Mouse (Mus musculus) forebrain, embryonic 11.5 days (tissue): ENCODE measurements around the gene Olfr434. TPM values are rescaled to one million over a fixed set of nuclear protein-coding genes. Genes with fewer than 3 reads are reported as not detected.
"Not testable (repeated sequence)": the region's sequence is repeated elsewhere in the genome, so short reads cannot be mapped to it uniquely, and the experiment has no call there.

Experiments used
- ATAC-seq: fragments of 200-750 bp; cut with Nextera tagmentation; replicated peaks from 2 replicates; pipeline ENCODE4 v1.8.0; 2017; ENCODE audit warnings: moderate TSS enrichment; ENCODE audit not compliant: low FRiP score
- DNase-seq: peaks from one replicate; pipeline ENCODE4 v3.0.0-alpha.2; 2017; ENCODE audit warnings: low spot score
- H3K27ac ChIP-seq: fragments of 300-500 bp; sonication (generic); 2 replicates; pipeline ENCODE4 v1.5.1; 2014; ENCODE audit warnings: low read depth, low read length
- H3K27me3 ChIP-seq: fragments of 300-500 bp; sonication (generic); 2 replicates; pipeline ENCODE4 v1.6.1; 2014; ENCODE audit warnings: mild to moderate bottlenecking, low read length, mixed read lengths; ENCODE audit not compliant: control insufficient read depth, insufficient read depth
- H3K36me3 ChIP-seq: fragments of 300-500 bp; sonication (generic); 2 replicates; pipeline ENCODE4 v1.6.1; 2014; ENCODE audit warnings: mild to moderate bottlenecking, low read length, moderate library complexity, mixed read lengths; ENCODE audit not compliant: control insufficient read depth, insufficient read depth
- H3K4me1 ChIP-seq: fragments of 300-500 bp; sonication (generic); replicated peaks from 2 replicates; pipeline ENCODE4 v1.6.1; 2014; ENCODE audit warnings: low read length, mixed read lengths; ENCODE audit not compliant: control insufficient read depth, insufficient read depth
- H3K4me2 ChIP-seq: fragments of 300-500 bp; sonication (generic); 2 replicates; pipeline ENCODE4 v1.6.1; 2014; ENCODE audit warnings: low read depth, mild to moderate bottlenecking, low read length, moderate library complexity, mixed read lengths; ENCODE audit not compliant: severe bottlenecking
- H3K4me3 ChIP-seq: fragments of 300-500 bp; sonication (generic); 2 replicates; pipeline ENCODE4 v1.5.1; 2014; ENCODE audit warnings: low read depth, low read length
- H3K9ac ChIP-seq: fragments of 300-500 bp; sonication (generic); 2 replicates; pipeline ENCODE4 v1.6.1; 2014; ENCODE audit warnings: low read length
- H3K9me3 ChIP-seq: fragments of 300-500 bp; sonication (generic); 2 replicates; pipeline ENCODE4 v1.6.1; 2016; ENCODE audit warnings: low read length, mixed read lengths; ENCODE audit not compliant: control insufficient read depth
- WGBS: fragments of 180-500 bp; shearing (Covaris S2); extraction: QIAGEN DNeasy Blood & Tissue Kit; methylation state at CpG from one replicate; pipeline ENCODE4 v1.1.7; 2014; 5-methylcytosine and 5-hydroxymethylcytosine counted together
- polyA plus RNA-seq: library from polyadenylated mRNA; unstranded; fragments of >200 nt; fragmentation: Nextera tagmentation; extraction: Ambion mirVana; gene quantifications from 2 replicates; pipeline ENCODE4 v1.2.1, GENCODE M21; 2014

Olfr434 gene
- polyA plus RNA-seq = not detected in 2 replicates

DNA sequence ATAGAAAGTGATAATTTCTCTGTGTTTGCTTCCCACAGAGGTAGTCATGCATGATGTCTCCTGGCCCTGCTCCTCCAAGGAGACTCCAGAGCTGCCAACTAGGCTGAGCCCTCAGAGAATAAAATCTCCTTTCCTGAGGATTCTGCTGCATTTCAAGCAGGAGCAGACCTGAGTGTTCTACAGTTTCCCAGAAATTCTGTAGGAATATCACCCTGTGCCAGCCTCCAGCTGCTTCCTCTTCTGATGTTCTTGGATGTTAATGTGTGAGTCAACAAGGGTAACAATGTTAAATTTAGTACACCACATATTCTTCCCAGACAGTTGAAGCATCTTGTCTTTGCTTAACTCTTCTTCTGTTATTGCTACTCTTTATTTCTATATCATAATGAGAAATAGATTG is at the start of gene Olfr434:
Gene Olfr434 (plus strand): TSS at position 149 of the 400 bp plus-strand sequence.
- H3K9ac ChIP-seq, ATAC-seq, H3K4me1 ChIP-seq, DNase-seq, H3K27ac ChIP-seq, H3K36me3 ChIP-seq, H3K9me3 ChIP-seq, H3K4me2 ChIP-seq, H3K27me3 ChIP-seq, H3K4me3 ChIP-seq: not testable (repeated sequence)

DNA sequence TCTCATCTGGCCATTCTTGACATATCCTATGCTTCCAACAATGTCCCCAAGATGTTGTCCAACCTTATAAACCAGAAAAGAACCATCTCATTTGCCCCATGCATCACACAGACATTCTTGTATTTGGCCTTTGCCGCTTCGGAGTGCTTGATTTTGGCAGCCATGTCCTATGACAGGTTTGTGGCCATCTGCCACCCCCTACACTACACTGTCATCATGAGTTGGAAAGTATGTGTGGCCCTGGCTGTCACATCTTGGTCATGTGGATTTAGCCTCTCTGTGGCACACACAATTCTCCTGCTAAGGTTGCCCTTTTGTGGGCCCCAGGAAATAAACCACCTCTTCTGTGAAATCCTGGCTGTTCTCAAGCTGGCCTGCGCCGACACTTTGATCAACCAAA is 45.6 kb upstream of the Olfr434 start:
- no peak for DNase-seq
- no peaks in the 10 kb centered on the region for H3K4me1 ChIP-seq
- WGBS = 91% methylated on average over 4 of the region's 4 CpGs

DNA sequence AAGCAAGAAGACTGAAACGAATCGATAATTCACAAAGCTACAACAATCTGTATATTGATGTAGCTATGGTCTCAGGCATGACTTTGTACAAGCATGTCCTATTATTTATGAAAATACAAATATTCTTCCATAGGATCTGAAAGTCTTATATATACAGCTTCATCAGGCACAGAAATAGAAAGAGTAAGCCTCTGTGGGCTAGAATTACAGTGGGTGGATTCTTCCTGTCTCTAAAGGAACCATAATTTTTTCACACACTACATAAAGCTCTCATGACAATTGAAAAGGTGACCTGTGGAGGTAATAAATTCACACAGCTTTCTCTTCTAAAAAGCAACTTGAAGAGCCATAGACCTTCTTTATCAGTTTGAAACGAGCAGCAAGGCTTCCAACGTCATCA is 41.0 kb upstream of the Olfr434 start, which contains the start of gene Olfr13:
Gene Olfr13 (plus strand): TSS at position 301 of the 400 bp plus-strand sequence.
- Histone ChIP-seq H3K27ac (no peak within 1 kb of the TSS), H3K4me2 (no peak within 1 kb of the TSS), H3K27me3 (no peaks in the 10 kb centered on the region), H3K9me3 (no peaks in the 10 kb centered on the region), H3K36me3 (no peaks in the 10 kb centered on the region), H3K9ac (no peak within 1 kb of the TSS), H3K4me1 (no peaks in the 10 kb centered on the region), H3K4me3 (no peak within 1 kb of the TSS)
- ATAC-seq (no peak), DNase-seq (no peak)
- 76% methylated on average over 4 of the region's 4 CpGs for WGBS

More for the DNA sequence above, 45.6 kb upstream of the Olfr434 start:
- H3K9ac ChIP-seq = no peak overlapping the region
- ATAC-seq = no peak
- H3K27me3 ChIP-seq = no peaks in the 10 kb centered on the region
- no peak overlapping the region for H3K4me2 ChIP-seq
- no peak overlapping the region for H3K27ac ChIP-seq
- no peaks in the 10 kb centered on the region for H3K9me3 ChIP-seq
- H3K36me3 ChIP-seq = no peaks in the 10 kb centered on the region
- H3K4me3 ChIP-seq = no peak overlapping the region

DNA sequence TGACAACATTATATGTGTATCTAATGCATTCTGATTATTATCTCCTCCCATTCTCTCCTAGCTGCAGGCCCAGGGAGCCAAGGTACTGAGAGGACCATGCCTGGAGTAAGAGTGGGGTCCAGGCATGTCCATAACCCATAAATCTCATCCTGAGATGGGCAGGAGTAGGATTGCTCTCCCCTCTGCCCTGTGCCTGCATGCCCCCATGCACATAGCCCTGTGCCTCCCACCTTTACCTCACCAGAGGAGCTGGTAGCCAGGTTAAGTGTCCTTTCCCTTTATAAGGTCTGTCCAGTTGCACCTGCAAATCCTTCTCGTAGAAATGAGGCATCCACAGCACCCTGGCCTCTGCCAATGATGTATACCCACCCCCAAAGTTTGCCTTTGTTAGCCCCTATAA is 34.7 kb upstream of the Olfr434 start:
- Histone ChIP-seq H3K36me3 (no peaks in the 10 kb centered on the region), H3K27me3 (no peaks in the 10 kb centered on the region), H3K4me1 (no peaks in the 10 kb centered on the region), H3K4me3 (no peak overlapping the region), H3K9ac (no peak overlapping the region), H3K4me2 (no peak overlapping the region), H3K9me3 (no peaks in the 10 kb centered on the region), H3K27ac (no peak overlapping the region)
- ATAC-seq (no peak), DNase-seq (no peak)
- 76% methylated on average over 1 of the region's 1 CpGs for WGBS

DNA sequence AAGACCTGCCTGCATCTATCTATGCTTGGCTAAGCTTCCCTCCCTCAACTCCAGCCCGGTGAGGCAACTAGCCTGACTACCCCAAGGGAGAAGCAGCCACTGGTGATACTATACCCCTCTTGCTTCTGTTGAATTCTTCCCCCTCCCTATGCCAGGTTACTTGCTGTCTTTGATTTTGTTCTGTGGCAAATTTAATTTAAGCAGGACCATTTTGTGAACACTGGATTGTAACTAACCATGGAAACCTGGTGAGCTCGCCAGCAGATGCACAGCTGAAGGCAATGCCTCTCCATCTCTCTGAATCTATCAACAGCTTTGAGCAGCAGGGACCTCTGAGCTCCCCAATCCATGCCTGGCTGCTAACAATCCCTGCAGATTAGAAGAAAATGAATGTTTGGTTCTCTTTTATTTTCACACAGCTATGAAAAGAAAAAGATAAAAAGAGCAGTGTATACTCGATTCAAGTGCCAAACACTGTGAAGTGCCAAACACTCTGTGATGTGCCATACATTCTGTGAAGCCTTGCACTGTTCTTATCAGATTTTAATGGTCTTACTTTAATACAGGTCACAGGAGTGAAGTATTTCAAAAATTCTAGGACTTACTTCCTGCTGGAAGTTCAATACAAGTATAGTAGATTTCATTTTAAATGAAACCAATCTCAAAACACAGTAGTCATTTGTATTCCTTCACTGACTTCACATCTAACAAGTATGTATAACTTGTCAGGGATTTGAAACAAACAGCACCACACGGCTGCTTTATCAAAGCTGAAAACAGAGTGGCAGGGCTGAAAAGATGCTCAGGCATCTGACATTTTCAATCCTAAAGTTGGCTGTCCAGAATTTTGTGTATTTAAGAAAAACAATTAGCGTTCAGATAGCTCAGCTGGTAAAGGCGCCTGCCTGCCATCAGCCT is 34.0 kb upstream of the Olfr434 start:
- H3K36me3 ChIP-seq = no peaks in the 10 kb centered on the region
- H3K27ac ChIP-seq = no peak overlapping the region
- no peak overlapping the region for H3K9ac ChIP-seq
- H3K4me2 ChIP-seq = no peak overlapping the region
- H3K4me1 ChIP-seq = no peaks in the 10 kb centered on the region
- DNase-seq (no peak), ATAC-seq (no peak)
- H3K4me3 ChIP-seq = no peak overlapping the region
- no peaks in the 10 kb centered on the region for H3K9me3 ChIP-seq
- WGBS = 75% methylated on average over 6 of the region's 6 CpGs
- H3K27me3 ChIP-seq = no peaks in the 10 kb centered on the region

DNA sequence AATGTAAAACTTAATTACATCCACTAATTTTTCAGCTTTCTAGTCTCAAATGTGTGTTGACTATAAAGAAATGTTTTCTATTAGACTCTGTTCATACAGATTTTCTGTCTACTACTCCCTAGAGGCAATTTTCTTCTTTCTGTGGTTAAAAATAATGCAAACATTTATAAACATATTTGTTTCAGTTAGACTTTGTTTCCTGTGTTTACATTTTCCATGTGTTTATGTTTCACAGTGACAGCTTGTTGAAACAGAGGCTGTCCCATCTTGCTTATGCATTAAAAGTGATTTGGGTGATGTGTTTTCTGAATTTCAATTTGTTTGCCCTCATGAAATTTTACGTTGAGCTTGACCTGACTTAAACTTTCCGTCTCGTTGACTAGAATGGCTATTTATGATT is 21.8 kb upstream of the Olfr434 start:
- Histone ChIP-seq H3K27ac (no peak overlapping the region), H3K4me1 (no peaks in the 10 kb centered on the region), H3K9me3 (no peaks in the 10 kb centered on the region), H3K27me3 (no peaks in the 10 kb centered on the region), H3K4me2 (no peak overlapping the region), H3K9ac (no peak overlapping the region), H3K36me3 (no peaks in the 10 kb centered on the region), H3K4me3 (no peak overlapping the region)
- DNase-seq = no peak
- WGBS = 90% methylated on average over 3 of the region's 3 CpGs
- no peak for ATAC-seq

DNA sequence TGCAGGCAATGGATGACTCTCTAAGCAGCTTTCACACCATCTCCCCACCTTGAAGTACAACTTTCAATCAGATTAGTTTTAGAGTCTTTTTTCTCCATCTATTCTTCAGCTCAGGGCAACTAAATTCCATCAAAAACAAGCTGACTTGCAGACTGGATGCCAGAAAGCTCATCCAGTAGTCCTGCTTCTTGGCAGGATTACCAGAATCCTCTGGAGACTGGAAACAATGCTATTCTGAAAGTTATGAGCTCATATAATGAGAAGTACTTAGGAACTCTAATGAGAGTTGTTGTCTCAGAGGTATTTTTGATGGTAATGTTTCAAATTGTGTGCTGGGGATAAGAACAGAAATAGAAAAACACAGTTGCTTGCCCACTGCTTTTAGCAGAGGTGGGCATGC is 16.0 kb upstream of the Olfr434 start, which contains the start of gene Olfr435:
Gene Olfr435 (plus strand): TSS at position 366 of the 400 bp plus-strand sequence.
- H3K4me3 ChIP-seq = no peak within 1 kb of the TSS
- H3K36me3 ChIP-seq = no peaks in the 10 kb centered on the region
- H3K4me1 ChIP-seq = no peaks in the 10 kb centered on the region
- no peaks in the 10 kb centered on the region for H3K27me3 ChIP-seq
- H3K9me3 ChIP-seq = no peaks in the 10 kb centered on the region
- no peak within 1 kb of the TSS for H3K9ac ChIP-seq
- ATAC-seq (no peak), DNase-seq (no peak)
- H3K4me2 ChIP-seq = no peak within 1 kb of the TSS
- no peak within 1 kb of the TSS for H3K27ac ChIP-seq

DNA sequence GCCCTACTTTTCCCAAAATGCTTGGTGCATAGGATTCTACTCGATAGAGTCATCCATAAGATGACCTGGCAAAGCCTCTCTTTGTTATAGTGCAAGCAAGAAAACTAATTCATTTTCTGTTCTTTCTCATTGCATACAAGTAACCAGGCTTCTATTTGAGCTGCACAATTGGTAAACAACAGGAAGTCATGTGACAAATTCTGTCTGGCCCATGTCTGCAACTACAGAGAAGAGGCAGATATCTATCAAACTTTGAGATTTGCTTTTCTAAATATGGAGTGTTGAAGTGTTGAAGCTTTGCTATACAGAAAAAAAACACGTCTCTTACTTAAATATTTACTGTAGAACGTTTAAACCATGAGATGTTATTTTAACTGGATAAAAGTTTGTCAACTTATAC is 14.7 kb upstream of the Olfr434 start:
- Histone ChIP-seq H3K4me2 (no peak overlapping the region), H3K4me1 (no peaks in the 10 kb centered on the region), H3K9me3 (no peaks in the 10 kb centered on the region), H3K9ac (no peak overlapping the region), H3K36me3 (no peaks in the 10 kb centered on the region), H3K27ac (no peak overlapping the region), H3K4me3 (no peak overlapping the region), H3K27me3 (no peaks in the 10 kb centered on the region)
- ATAC-seq = no peak
- no peak for DNase-seq
- 85% methylated on average over 3 of the region's 3 CpGs for WGBS

DNA sequence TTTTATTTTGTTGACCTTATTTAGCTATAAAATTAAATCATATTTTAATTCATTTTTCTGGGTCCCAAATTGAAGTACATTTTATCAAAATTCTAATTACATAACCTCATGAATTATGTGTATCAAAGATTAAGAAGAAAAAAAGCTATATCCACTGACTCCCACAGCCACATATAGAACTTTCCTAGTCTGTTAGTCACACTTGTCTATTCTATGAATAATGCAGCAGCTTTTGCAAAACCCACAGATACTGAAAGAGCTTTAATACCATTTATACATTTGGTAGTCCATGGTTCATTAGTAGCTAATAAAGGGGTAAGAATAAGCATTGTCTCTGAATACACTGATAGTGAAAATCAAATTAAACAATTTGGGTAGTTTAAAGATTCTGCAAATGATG is 10.0 kb upstream of the Olfr434 start:
- H3K36me3 ChIP-seq = no peaks in the 10 kb centered on the region
- H3K27ac ChIP-seq = no peak overlapping the region
- H3K4me3 ChIP-seq = no peak overlapping the region
- DNase-seq (no peak), ATAC-seq (no peak)
- no peaks in the 10 kb centered on the region for H3K9me3 ChIP-seq
- H3K4me2 ChIP-seq = no peak overlapping the region
- no peaks in the 10 kb centered on the region for H3K4me1 ChIP-seq
- H3K27me3 ChIP-seq = no peaks in the 10 kb centered on the region
- no peak overlapping the region for H3K9ac ChIP-seq
